Mouse (Mus musculus) R1 (cell line): ENCODE results near the gene Rps11.
A peak's percentile ranks its signal among the peaks of the same experiment; 100 is the strongest.

ENCODE experiments used
- DNase-seq: peaks from one replicate; pipeline ENCODE4 v3.0.0-alpha.2; 2018; ENCODE audit warnings: low read depth, low spot score

The Rps11 gene

GRCm38 (mm10) chr7:45088597-45088996 lies 35.6 kb downstream of the Rps11 start:
- DNase-seq = peak; percentile 71

- peak; percentile 68 for DNase-seq
These were observed 38.2 kb downstream of the Rps11 start for GRCm38 (mm10) chr7:45086084-45086483.

- DNase-seq = no peak
These were observed 40.8 kb downstream of the Rps11 start for GRCm38 (mm10) chr7:45083300-45083890.

GRCm38 (mm10) chr7:45082401-45083299 lies 41.6 kb downstream of the Rps11 start:
- DNase-seq = peak; percentile 77

- peak; percentile 81 for DNase-seq
These were observed 43.2 kb downstream of the Rps11 start for GRCm38 (mm10) chr7:45081016-45081415.

GRCm38 (mm10) chr7:45079856-45080255 lies 44.4 kb downstream of the Rps11 start:
- peak; percentile 89 for DNase-seq

- DNase-seq = peak; percentile 83
These were observed 45.7 kb downstream of the Rps11 start for GRCm38 (mm10) chr7:45078513-45078912.

- DNase-seq = no peak
These were observed 46.4 kb downstream of the Rps11 start for GRCm38 (mm10) chr7:45077829-45078228.

- no peak for DNase-seq
These were observed 46.9 kb downstream of the Rps11 start for GRCm38 (mm10) chr7:45077322-45077721.

- DNase-seq = no peak
These were observed 47.7 kb downstream of the Rps11 start for GRCm38 (mm10) chr7:45076501-45076900.

- no peak for DNase-seq
These were observed 48.8 kb downstream of the Rps11 start for GRCm38 (mm10) chr7:45075405-45075804.

- DNase-seq = no peak
These were observed 50.3 kb downstream of the Rps11 start for GRCm38 (mm10) chr7:45073949-45074348.

GRCm38 (mm10) chr7:45073171-45073707 lies 51.0 kb downstream of the Rps11 start:
- DNase-seq = no peak
